Comparison of ENCODE assay signal across 10 mouse cellular contexts in genomic region chr8:9771606-9772518, GRCm38 (mm10). TPM values are rescaled to one million over a fixed set of nuclear protein-coding genes. Genes with fewer than 3 reads are reported as not detected.
DNase-seq lines count a peak whose midpoint lies in the region; ATAC-seq and TF ChIP-seq lines count a peak whose summit lies in the region.
"Had no signal": no experiment of that assay in that cellular context is flagged by ENCODE, and none has a peak within 500 bp of the region (broad histone marks: within the 10 kb centered on the region; RNA-seq: fewer than 3 reads in every experiment).

No protein-coding gene starts in this region.

- WGBS in kidney, embryonic 15.5 days, result under 1% methylated on average over 45 of the region's 55 CpGs
- WGBS in hindbrain, embryonic 13.5 days, result under 1% methylated on average over 47 of the region's 55 CpGs
- under 1% methylated on average over 50 of the region's 55 CpGs for WGBS in limb, embryonic 11.5 days

- no peaks in the 10 kb centered on the region for H3K9me3 ChIP-seq in kidney, embryonic 15.5 days (replicated peaks)
- no peaks in the 10 kb centered on the region for H3K9me3 ChIP-seq in hindbrain, embryonic 13.5 days
- no peaks in the 10 kb centered on the region for H3K9me3 ChIP-seq in limb, embryonic 11.5 days (ENCODE audit: control insufficient read depth, low read length)

- peaks cover 24% of the 10 kb centered on the region for H3K4me1 ChIP-seq in kidney, embryonic 15.5 days
- H3K4me1 ChIP-seq in cortical plate, adult 2 months (ENCODE audit: control insufficient read depth, insufficient read depth, low read length), result peaks cover 2% of the 10 kb centered on the region; the same call in 1 of the 2 replicates
- peaks cover 24% of the 10 kb centered on the region for H3K4me1 ChIP-seq in hindbrain, embryonic 13.5 days (replicated peaks)
- H3K4me1 ChIP-seq in limb, embryonic 11.5 days (ENCODE audit: control insufficient read depth, insufficient read depth, low read length), result peaks cover 8% of the 10 kb centered on the region; the same call in 1 of the 2 replicates
- H3K4me1 ChIP-seq: megakaryocyte, embryonic 14.5 days had no signal

- no peak for TF ChIP-seq CTCF in cortical plate, adult 2 months (IDR thresholded peaks at IDR 0.05; ENCODE audit: extremely low read depth, insufficient read depth, low read length)

- 0 out of 2 replicates have a peak overlapping the region, but pooled peaks have one; percentile 21 for H3K9ac ChIP-seq in kidney, embryonic 15.5 days
- H3K9ac ChIP-seq in hindbrain, embryonic 13.5 days, result peak overlapping the region; percentile 87
- peak overlapping the region; percentile 22; the same call in 1 of the 2 replicates for H3K9ac ChIP-seq in limb, embryonic 11.5 days (ENCODE audit: low read length)

- no peak overlapping the region for H3K27ac ChIP-seq in kidney, embryonic 15.5 days
- peak overlapping the region; percentile 95 for H3K27ac ChIP-seq in cortical plate, adult 2 months (ENCODE audit: insufficient read depth, low read length)
- peak overlapping the region; percentile 93 for H3K27ac ChIP-seq in hindbrain, embryonic 13.5 days
- H3K27ac ChIP-seq in limb, embryonic 11.5 days (replicated peaks; ENCODE audit: low read depth, low read length), result no peak overlapping the region

- no peak for DNase-seq in kidney, adult 8-10 months
- peak; percentile 38 for DNase-seq in limb, embryonic 11.5 days (ENCODE audit: low spot score)
- peak; percentile 25 for DNase-seq in retina, postnatal 7 days (ENCODE audit: low read depth, low spot score)
- no peak for DNase-seq in ovary, postnatal 10 days (ENCODE audit: low spot score)
- DNase-seq in c-Kit-positive CD71-positive TER-119-positive erythroid progenitor cells, embryonic 14.5 days (ENCODE audit: low spot score), result no peak

- TF ChIP-seq POLR2A in cortical plate, adult 2 months (IDR thresholded peaks at IDR 0.05; ENCODE audit: extremely low read depth, insufficient read depth, low read length), result no peak

- H3K4me3 ChIP-seq in kidney, embryonic 15.5 days (replicated peaks), result peak overlapping the region; percentile 52
- H3K4me3 ChIP-seq in cortical plate, adult 2 months (ENCODE audit: insufficient read depth, low read length), result peak overlapping the region; percentile 89
- H3K4me3 ChIP-seq in hindbrain, embryonic 13.5 days, result peak overlapping the region; percentile 81
- peak overlapping the region; percentile 46 for H3K4me3 ChIP-seq in limb, embryonic 11.5 days (ENCODE audit: low read depth, low read length)

- H3K36me3 ChIP-seq in kidney, embryonic 15.5 days, result no peaks in the 10 kb centered on the region
- no peaks in the 10 kb centered on the region for H3K36me3 ChIP-seq in hindbrain, embryonic 13.5 days
- no peaks in the 10 kb centered on the region for H3K36me3 ChIP-seq in limb, embryonic 11.5 days (ENCODE audit: control insufficient read depth, insufficient read depth, low read length)

- peaks cover 54% of the 10 kb centered on the region for H3K27me3 ChIP-seq in kidney, embryonic 15.5 days
- peaks cover 9% of the 10 kb centered on the region; the same call in 1 of the 2 replicates for H3K27me3 ChIP-seq in hindbrain, embryonic 13.5 days
- H3K27me3 ChIP-seq in limb, embryonic 11.5 days (ENCODE audit: control insufficient read depth, insufficient read depth, low read length), result peaks cover 45% of the 10 kb centered on the region

- peak overlapping the region; percentile 94 for H3K4me2 ChIP-seq in kidney, embryonic 15.5 days
- peak overlapping the region; percentile 86 for H3K4me2 ChIP-seq in hindbrain, embryonic 13.5 days
- peak overlapping the region; percentile 83 for H3K4me2 ChIP-seq in limb, embryonic 11.5 days (ENCODE audit: low read depth, severe bottlenecking)

- ATAC-seq in kidney, embryonic 15.5 days (replicated peaks; ENCODE audit: low FRiP score), result peak; percentile 52
- ATAC-seq in hindbrain, embryonic 13.5 days (ENCODE audit: low FRiP score), result peak; percentile 69
- ATAC-seq in limb, embryonic 11.5 days (ENCODE audit: insufficient number of reproducible peaks, low FRiP score, low TSS enrichment, low read depth), result no peak
- ATAC-seq: Patski had no signal

RNA-seq across cellular contexts. Expression of gene Fam155a, which starts 0.9 kb away (rescaled TPM):
- polyA plus RNA-seq in kidney, embryonic 15.5 days (2015; fragmentation: Nextera tagmentation; extraction: Ambion mirVana), result 0.60 and 0.90 TPM in 2 replicates
- 60.2 and 68.2 TPM in 2 replicates for polyA plus RNA-seq in cortical plate, adult 2 months (2012; rRNA removed)
- 26.4 and 26.6 TPM in 2 replicates for polyA plus RNA-seq in hindbrain, embryonic 13.5 days (2015; fragmentation: Nextera tagmentation; extraction: Ambion mirVana)
- polyA plus RNA-seq in limb, embryonic 11.5 days (2014; fragmentation: Nextera tagmentation; extraction: Ambion mirVana), result 0.15 and 0.33 TPM in 2 replicates
- polyA plus RNA-seq: Patski had no signal

Comparison
In these comparisons a context has a peak if more than half of its experiments do, and no peak if none do; other contexts are left out.
1. H3K27ac ChIP-seq: peak in cortical plate, adult 2 months (single experiment) and hindbrain, embryonic 13.5 days (single experiment); none in kidney, embryonic 15.5 days (single experiment) and limb, embryonic 11.5 days (single experiment).
2. H3K9ac ChIP-seq: peak in every context shown above with its lines; median percentile 87 in hindbrain, embryonic 13.5 days; 22 in limb, embryonic 11.5 days; 21 in kidney, embryonic 15.5 days.
3. DNase-seq: peak in limb, embryonic 11.5 days (single experiment) and retina, postnatal 7 days (single experiment); none in kidney, adult 8-10 months (0 of 2), ovary, postnatal 10 days (single experiment) and c-Kit-positive CD71-positive TER-119-positive erythroid progenitor cells, embryonic 14.5 days (single experiment).
4. RNA of gene Fam155a, which starts 0.9 kb away (polyA plus RNA-seq): 60.2 to 68.2 TPM in cortical plate, adult 2 months and 26.4 to 26.6 TPM in hindbrain, embryonic 13.5 days; 0.60 to 0.90 TPM in kidney, embryonic 15.5 days and 0.15 to 0.33 TPM in limb, embryonic 11.5 days; every median in the first group is over 10 times any median in the second.
5. Peak in every context shown above with its lines, with median percentiles within 50 percentile points of each other: H3K4me2 ChIP-seq and H3K4me3 ChIP-seq.